Mouse (Mus musculus) testis, adult 2 months (tissue): ENCODE results near the gene Wnt10b.

Experiments used
- CTCF ChIP-seq: fragments of 200-500 bp; IDR thresholded peaks from 2 replicates; pipeline ENCODE4 v1.5.1; 2012; ENCODE audit warnings: low read depth, mild to moderate bottlenecking, inconsistent platforms, low read length, moderate library complexity; ENCODE audit not compliant: control insufficient read depth, insufficient read depth, insufficient replicate concordance
- POLR2A ChIP-seq: fragments of 200-500 bp; IDR thresholded peaks from 2 replicates; pipeline ENCODE4 v1.6.1; 2012; ENCODE audit warnings: low read depth, mild to moderate bottlenecking, inconsistent platforms, low read length, moderate library complexity; ENCODE audit not compliant: control insufficient read depth

DNA sequence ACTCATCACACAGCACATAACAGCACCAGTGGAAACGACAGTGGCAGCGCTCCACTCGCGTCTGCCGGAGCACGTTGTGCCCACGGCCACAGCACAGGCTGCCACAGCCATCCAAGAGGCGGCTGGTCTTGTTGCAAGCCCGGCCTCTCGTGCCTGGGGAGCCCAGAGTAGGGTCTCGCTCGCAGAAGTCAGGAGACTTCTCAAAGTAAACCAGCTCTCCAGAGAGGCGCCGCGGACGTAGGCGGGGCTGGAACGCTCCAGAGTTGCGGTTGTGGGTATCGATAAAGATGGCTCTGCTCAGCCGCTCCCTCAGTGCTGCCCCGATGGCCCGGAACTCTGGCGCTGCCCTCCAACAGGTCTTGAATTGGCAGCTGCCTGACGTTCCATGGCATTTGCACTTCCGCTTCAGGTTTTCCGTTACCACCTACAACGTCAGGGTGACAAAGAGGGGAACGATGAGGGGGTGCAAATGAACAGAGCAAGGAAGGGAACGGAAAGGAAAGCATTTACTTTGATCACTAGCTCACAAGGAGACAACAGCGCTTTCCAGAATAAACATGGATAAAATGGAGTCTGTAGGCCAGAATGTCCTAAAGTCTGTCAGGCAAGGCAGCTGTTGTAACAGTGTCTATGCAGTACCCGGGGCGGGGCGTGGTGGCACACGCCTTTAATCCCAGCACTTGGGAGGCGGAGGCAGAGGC, 5.3 kb downstream of the Wnt10b start:
- no peak; the same call in 1 of the 2 replicates for TF ChIP-seq POLR2A
- no peak for TF ChIP-seq CTCF
